Comparison of ENCODE assay signal across 12 mouse cellular contexts in genomic region chr2:72029586-72030144, GRCm38 (mm10). TPM values are rescaled to one million over a fixed set of nuclear protein-coding genes. Genes with fewer than 3 reads are reported as not detected.
"Had no signal": no experiment of that assay in that cellular context is flagged by ENCODE, and none has a peak within 500 bp of the region (broad histone marks: within the 10 kb centered on the region; RNA-seq: fewer than 3 reads in every experiment).

No protein-coding gene starts in this region.

- DNase-seq: kidney, adult 9 months; kidney, postnatal 25 days; layer of hippocampus, adult 9-11 months; liver, embryonic 13.5 days; lung, adult 2 months; lung, postnatal 14 days; lung, postnatal 4 days; retina, postnatal 1 day; right cerebral cortex, postnatal 25 days; spleen, adult 18-20 months; thymus, postnatal 36 days had no signal

RNA-seq across cellular contexts. Expression of gene Rapgef4, which starts 48.6 kb away (rescaled TPM):
- total RNA-seq: megakaryocyte-erythroid progenitor cell, adult 5-6 weeks had no signal
